Mouse (Mus musculus) forebrain, postnatal 0 days (tissue): ENCODE results near the gene Exosc9. TPM values are rescaled to one million over a fixed set of nuclear protein-coding genes. Genes with fewer than 3 reads are reported as not detected.
A peak's percentile ranks its signal among the peaks of the same experiment; 100 is the strongest.

ENCODE experiments used
- ATAC-seq: fragments of 200-750 bp; cut with Nextera tagmentation; 2 replicates; pipeline ENCODE4 v1.8.0; 2017; ENCODE audit warnings: mild to moderate bottlenecking, moderate library complexity
- DNase-seq: peaks from one replicate; pipeline ENCODE4 v3.0.0-alpha.2; 2015
- H3K27ac ChIP-seq: fragments of 300-500 bp; sonication (generic); 2 replicates; pipeline ENCODE4 v1.5.1; 2014; ENCODE audit warnings: low read depth, mild to moderate bottlenecking, antibody characterized with exemption, low read length, moderate library complexity, mixed read lengths
- H3K27me3 ChIP-seq: fragments of 300-500 bp; sonication (generic); 2 replicates; pipeline ENCODE4 v1.6.1; 2014; ENCODE audit warnings: mild to moderate bottlenecking, low read length, mixed read lengths; ENCODE audit not compliant: insufficient read depth
- H3K36me3 ChIP-seq: fragments of 300-500 bp; sonication (generic); 2 replicates; pipeline ENCODE4 v1.6.1; 2014; ENCODE audit warnings: mild to moderate bottlenecking, moderate library complexity; ENCODE audit not compliant: insufficient read depth
- H3K4me1 ChIP-seq: fragments of 300-500 bp; sonication (generic); 2 replicates; pipeline ENCODE4 v1.6.1; 2014; ENCODE audit warnings: antibody characterized with exemption; ENCODE audit not compliant: insufficient read depth
- H3K4me2 ChIP-seq: fragments of 300-500 bp; sonication (generic); 2 replicates; pipeline ENCODE4 v1.6.1; 2014; ENCODE audit warnings: low read depth, mild to moderate bottlenecking, moderate library complexity
- H3K4me3 ChIP-seq: fragments of 300-500 bp; sonication (generic); 2 replicates; pipeline ENCODE4 v1.5.1; 2014; ENCODE audit warnings: low read depth, low read length, mixed read lengths
- H3K9ac ChIP-seq: fragments of 300-500 bp; sonication (generic); 2 replicates; pipeline ENCODE4 v1.6.1; 2014; ENCODE audit warnings: mild to moderate bottlenecking
- H3K9me3 ChIP-seq: fragments of 300-500 bp; sonication (generic); 2 replicates; pipeline ENCODE4 v1.6.1; 2016; ENCODE audit warnings: low read length
- CTCF ChIP-seq: sonication (generic); IDR thresholded peaks from 2 replicates; pipeline ENCODE4 v1.5.1; 2016; ENCODE audit warnings: antibody characterized with exemption, control low read depth, low read depth
- WGBS: fragments of 180-500 bp; shearing (Covaris S2); extraction: QIAGEN DNeasy Blood & Tissue Kit; methylation state at CpG from one replicate; pipeline ENCODE4 v1.1.7; 2014; 5-methylcytosine and 5-hydroxymethylcytosine counted together
- polyA plus RNA-seq: library from polyadenylated mRNA; unstranded; fragments of >200 nt; fragmentation: Nextera tagmentation; extraction: Ambion mirVana; gene quantifications from 2 replicates; pipeline ENCODE4 v1.2.1, GENCODE M21; 2015
- total RNA-seq: library from RNA; depleted of rRNA; stranded (reverse); fragments of >200 nt; gene quantifications from 2 replicates; pipeline ENCODE4 v1.2.3, GENCODE M21; 2014; rRNA removed

The Exosc9 gene
- total RNA-seq = 72.9 and 78.0 TPM in 2 replicates
- 76.9 and 81.4 TPM in 2 replicates for polyA plus RNA-seq

GRCm38 (mm10) chr3:36552406-36553047 lies at the start of gene Exosc9:
Exosc9 (plus strand) TSS chr3:36552606.
- Histone ChIP-seq H3K27ac (peak within 1 kb of the TSS; percentile 78), H3K9me3 (no peaks in the 10 kb centered on the region), H3K27me3 (no peaks in the 10 kb centered on the region), H3K36me3 (peaks cover 27% of the 10 kb centered on the region), H3K9ac (peak within 1 kb of the TSS; percentile 71), H3K4me1 (peaks cover 14% of the 10 kb centered on the region), H3K4me2 (peak within 1 kb of the TSS; percentile 75), H3K4me3 (peak within 1 kb of the TSS; percentile 78)
- ATAC-seq (peak; percentile 97), DNase-seq (peak; percentile 96)
- TF ChIP-seq CTCF = no peak
- under 1% methylated on average over 39 of the region's 39 CpGs for WGBS

- WGBS = 68% methylated on average over 8 of the region's 8 CpGs
- DNase-seq (no peak), ATAC-seq (no peak)
- no peaks in the 10 kb centered on the region for H3K27me3 ChIP-seq
- TF ChIP-seq CTCF = no peak
- H3K4me1 ChIP-seq = no peaks in the 10 kb centered on the region
- H3K9ac ChIP-seq = no peak overlapping the region
- H3K4me3 ChIP-seq = no peak overlapping the region
- H3K36me3 ChIP-seq = no peaks in the 10 kb centered on the region
- H3K9me3 ChIP-seq = no peaks in the 10 kb centered on the region
- no peak overlapping the region for H3K4me2 ChIP-seq
- H3K27ac ChIP-seq = no peak overlapping the region
These were observed 47.1 kb upstream of the Exosc9 start for GRCm38 (mm10) chr3:36505306-36505705.

GRCm38 (mm10) chr3:36505809-36506735 lies 46.3 kb upstream of the Exosc9 start:
- no peak overlapping the region for H3K4me2 ChIP-seq
- H3K36me3 ChIP-seq = no peaks in the 10 kb centered on the region
- WGBS = 42% methylated on average over 10 of the region's 10 CpGs
- no peak for DNase-seq
- H3K27me3 ChIP-seq = no peaks in the 10 kb centered on the region
- no peak for TF ChIP-seq CTCF
- ATAC-seq = peak; percentile 48
- H3K4me1 ChIP-seq = no peaks in the 10 kb centered on the region
- no peak overlapping the region for H3K9ac ChIP-seq
- H3K9me3 ChIP-seq = no peaks in the 10 kb centered on the region
- H3K4me3 ChIP-seq = no peak overlapping the region
- no peak overlapping the region for H3K27ac ChIP-seq

GRCm38 (mm10) chr3:36511491-36511890 lies 40.9 kb upstream of the Exosc9 start:
- 90% methylated on average over 6 of the region's 6 CpGs for WGBS

GRCm38 (mm10) chr3:36516196-36516595 lies 36.2 kb upstream of the Exosc9 start:
- H3K4me3 ChIP-seq = no peak overlapping the region
- H3K9me3 ChIP-seq = no peaks in the 10 kb centered on the region
- TF ChIP-seq CTCF = no peak
- no peak overlapping the region for H3K4me2 ChIP-seq
- no peak overlapping the region for H3K9ac ChIP-seq
- H3K27me3 ChIP-seq = peaks cover 8% of the 10 kb centered on the region; the same call in 1 of the 2 replicates
- 0 out of 2 replicates have a peak, but pooled peaks cover 4% of the 10 kb centered on the region for H3K4me1 ChIP-seq
- WGBS = 91% methylated on average over 9 of the region's 9 CpGs
- H3K27ac ChIP-seq = no peak overlapping the region
- ATAC-seq (no peak), DNase-seq (no peak)
- H3K36me3 ChIP-seq = no peaks in the 10 kb centered on the region

More at GRCm38 (mm10) chr3:36511491-36511890, 40.9 kb upstream of the Exosc9 start:
- no peak for ATAC-seq
- no peak overlapping the region for H3K4me3 ChIP-seq
- no peaks in the 10 kb centered on the region for H3K36me3 ChIP-seq
- H3K4me2 ChIP-seq = no peak overlapping the region
- no peaks in the 10 kb centered on the region for H3K9me3 ChIP-seq
- no peak overlapping the region for H3K9ac ChIP-seq
- no peak overlapping the region for H3K27ac ChIP-seq
- no peaks in the 10 kb centered on the region for H3K4me1 ChIP-seq
- no peak for TF ChIP-seq CTCF
- no peak for DNase-seq
- H3K27me3 ChIP-seq = no peaks in the 10 kb centered on the region

GRCm38 (mm10) chr3:36521073-36522060 lies 31.0 kb upstream of the Exosc9 start, which contains the start of gene Gm11549:
Gm11549 (minus strand) TSS chr3:36521813.
- H3K36me3 ChIP-seq = no peaks in the 10 kb centered on the region
- ATAC-seq (peak; percentile 77), DNase-seq (peak; percentile 50)
- TF ChIP-seq CTCF = no peak
- WGBS = under 1% methylated on average over 51 of the region's 51 CpGs
- H3K27ac ChIP-seq = no peak within 1 kb of the TSS
- H3K4me2 ChIP-seq = peak within 1 kb of the TSS; percentile 97
- H3K4me3 ChIP-seq = peak within 1 kb of the TSS; percentile 55
- H3K9ac ChIP-seq = peak within 1 kb of the TSS; percentile 53
- 0 out of 2 replicates have a peak, but pooled peaks cover 6% of the 10 kb centered on the region for H3K4me1 ChIP-seq
- H3K9me3 ChIP-seq = no peaks in the 10 kb centered on the region
- H3K27me3 ChIP-seq = peaks cover 9% of the 10 kb centered on the region; the same call in 1 of the 2 replicates
